Mouse (Mus musculus) lung, postnatal 0 days (tissue): ENCODE data around the gene Rasal1.

Experiments used
- CTCF ChIP-seq: IDR thresholded peaks from 2 replicates; pipeline ENCODE4 v1.5.1; 2016; ENCODE audit warnings: antibody characterized with exemption, mild to moderate bottlenecking
- EP300 ChIP-seq: IDR thresholded peaks from 2 replicates; pipeline ENCODE4 v1.6.1; 2016; ENCODE audit warnings: antibody characterized with exemption, mild to moderate bottlenecking, control low read depth

GRCm38 (mm10) chr5:120647814-120648491 is 659 bp upstream of the Rasal1 start:
- no peak for TF ChIP-seq EP300
- TF ChIP-seq CTCF, result peak; percentile 11; the same call in 1 of the 2 replicates
